Comparison of ENCODE assay signal across 8 mouse cellular contexts in genomic region chr14:50784391-50785250, GRCm38 (mm10). TPM values are rescaled to one million over a fixed set of nuclear protein-coding genes. Genes with fewer than 3 reads are reported as not detected.
DNase-seq lines count a peak whose midpoint lies in the region; ATAC-seq and TF ChIP-seq lines count a peak whose summit lies in the region.

No protein-coding gene starts in this region.

- peak overlapping the region; percentile 58 for H3K4me2 ChIP-seq in forebrain, embryonic 14.5 days (ENCODE audit: low read length)
- peak overlapping the region; percentile 70 for H3K4me2 ChIP-seq in liver, embryonic 13.5 days

- H3K79me2 ChIP-seq in heart, adult 2 months (replicated peaks; ENCODE audit: control insufficient read depth, insufficient read depth, low read length) = peaks cover 6% of the 10 kb centered on the region

- no peak for TF ChIP-seq EP300 in heart, adult 2 months (IDR thresholded peaks at IDR 0.05; ENCODE audit: insufficient read depth, low read depth, low read length)
- TF ChIP-seq EP300 in ES-Bruce4 (IDR thresholded peaks at IDR 0.05; ENCODE audit: insufficient read depth, low read depth, low read length) = no peak

- no peak for DNase-seq in heart, adult 2 months
- DNase-seq in heart, postnatal 14 days = no peak
- peak; percentile 4 for DNase-seq in forebrain, embryonic 14.5 days (ENCODE audit: low spot score)
- DNase-seq in liver, embryonic 13.5 days = no peak
- peak; percentile 16 for DNase-seq in retina, postnatal 7 days (ENCODE audit: low read depth, low spot score)
- DNase-seq in adrenal gland, adult 8-10 months = no peak
- DNase-seq in gastrocnemius, postnatal 10 days = no peak

- H3K9me3 ChIP-seq in ES-Bruce4 (replicated peaks; ENCODE audit: control insufficient read depth, insufficient read depth, low read length, poor library complexity, severe bottlenecking) = no peaks in the 10 kb centered on the region
- no peaks in the 10 kb centered on the region for H3K9me3 ChIP-seq in forebrain, embryonic 14.5 days (replicated peaks; ENCODE audit: control insufficient read depth, low read length)
- H3K9me3 ChIP-seq in liver, embryonic 13.5 days (replicated peaks) = no peaks in the 10 kb centered on the region

- no peak for TF ChIP-seq CTCF in heart, adult 2 months (IDR thresholded peaks at IDR 0.05)
- TF ChIP-seq CTCF in ES-Bruce4 (IDR thresholded peaks at IDR 0.05; ENCODE audit: low read depth, low read length) = no peak

- H3K4me3 ChIP-seq in heart, adult 2 months = peak overlapping the region; percentile 74
- peak overlapping the region; percentile 85 for H3K4me3 ChIP-seq in ES-Bruce4 (ENCODE audit: low read depth, low read length)
- peak overlapping the region; percentile 72 for H3K4me3 ChIP-seq in forebrain, embryonic 14.5 days (ENCODE audit: low read depth, low read length)
- peak overlapping the region; percentile 83 for H3K4me3 ChIP-seq in liver, embryonic 13.5 days (replicated peaks)

- intact Hi-C loops in heart, adult 2 months (cut with DNase I) = loop anchor here (1.0 kb wide), 1 partner anchor 23 kb away; the partner anchor contains the start of genes Ccnb1ip1 and Parp2
- intact Hi-C loops in heart, postnatal 14 days (cut with DNase I) = no loop called here

- H3K4me1 ChIP-seq in heart, adult 2 months (ENCODE audit: control insufficient read depth, insufficient read depth, low read length) = peaks cover 3% of the 10 kb centered on the region
- peaks cover 3% of the 10 kb centered on the region for H3K4me1 ChIP-seq in ES-Bruce4 (ENCODE audit: control insufficient read depth, insufficient read depth, low read length)
- peaks cover 6% of the 10 kb centered on the region; the same call in 1 of the 2 replicates for H3K4me1 ChIP-seq in forebrain, embryonic 14.5 days (ENCODE audit: control insufficient read depth, insufficient read depth, low read length)
- H3K4me1 ChIP-seq in liver, embryonic 13.5 days (replicated peaks) = peaks cover 13% of the 10 kb centered on the region

- TF ChIP-seq POLR2A in heart, adult 2 months (IDR thresholded peaks at IDR 0.05; ENCODE audit: insufficient read depth, low read depth, low read length) = no peak
- TF ChIP-seq POLR2A in ES-Bruce4 (IDR thresholded peaks at IDR 0.05; ENCODE audit: insufficient read depth, low read length) = no peak

- peak overlapping the region; percentile 84 for H3K27ac ChIP-seq in heart, adult 2 months
- H3K27ac ChIP-seq in ES-Bruce4 (ENCODE audit: insufficient read depth, low read length) = no peak overlapping the region
- H3K27ac ChIP-seq in forebrain, embryonic 14.5 days (ENCODE audit: low read depth, low read length) = peak overlapping the region; percentile 84
- peak overlapping the region; percentile 29; the same call in 1 of the 2 replicates for H3K27ac ChIP-seq in liver, embryonic 13.5 days

- 12% methylated on average over 16 of the region's 16 CpGs for WGBS in heart, adult 2 months
- 22% methylated on average over 16 of the region's 16 CpGs for WGBS in forebrain, embryonic 14.5 days
- 15% methylated on average over 16 of the region's 16 CpGs for WGBS in liver, embryonic 13.5 days (ENCODE audit: insufficient replicate concordance)

- peaks cover 6% of the 10 kb centered on the region for H3K36me3 ChIP-seq in heart, adult 2 months (ENCODE audit: control insufficient read depth, insufficient read depth, low read length)
- 0 out of 2 replicates have a peak, but pooled peaks cover 2% of the 10 kb centered on the region for H3K36me3 ChIP-seq in ES-Bruce4 (ENCODE audit: control insufficient read depth, insufficient read depth, low read length, poor library complexity, severe bottlenecking)
- H3K36me3 ChIP-seq in forebrain, embryonic 14.5 days (ENCODE audit: control insufficient read depth, insufficient read depth, low read length) = peaks cover 19% of the 10 kb centered on the region
- peaks cover 10% of the 10 kb centered on the region for H3K36me3 ChIP-seq in liver, embryonic 13.5 days

- no peaks in the 10 kb centered on the region for H3K27me3 ChIP-seq in heart, adult 2 months (ENCODE audit: control insufficient read depth, insufficient read depth, low read length)
- H3K27me3 ChIP-seq in ES-Bruce4 (ENCODE audit: control insufficient read depth, insufficient read depth, low read length, poor library complexity, severe bottlenecking) = no peaks in the 10 kb centered on the region
- H3K27me3 ChIP-seq in forebrain, embryonic 14.5 days (replicated peaks; ENCODE audit: control insufficient read depth, insufficient read depth, low read length) = no peaks in the 10 kb centered on the region
- no peaks in the 10 kb centered on the region for H3K27me3 ChIP-seq in liver, embryonic 13.5 days

- ATAC-seq in forebrain, embryonic 14.5 days = no peak
- peak; percentile 55; the same call in 1 of the 2 replicates for ATAC-seq in liver, embryonic 13.5 days (ENCODE audit: low read depth)

- peak overlapping the region; percentile 88 for H3K9ac ChIP-seq in heart, adult 2 months (ENCODE audit: low read depth, low read length)
- H3K9ac ChIP-seq in ES-Bruce4 (ENCODE audit: low read depth, poor library complexity, severe bottlenecking) = peak overlapping the region; percentile 82
- H3K9ac ChIP-seq in forebrain, embryonic 14.5 days (ENCODE audit: low read length) = peak overlapping the region; percentile 82
- H3K9ac ChIP-seq in liver, embryonic 13.5 days = peak overlapping the region; percentile 77

RNA-seq across cellular contexts. Expression of gene Ttc5, which starts 0.7 kb away (rescaled TPM):
- total RNA-seq in heart, adult 2 months (2021) = 10 to 100 TPM; 13.2 to 13.9 TPM
- 13.3 and 18.4 TPM in 2 replicates for polyA plus RNA-seq in heart, adult 2 months (2012; rRNA removed)
- 10 to 100 TPM; 18.1 to 24.3 TPM for total RNA-seq in heart, postnatal 14 days (2021)
- 44.7 and 48.1 TPM in 2 replicates for polyA plus RNA-seq in ES-Bruce4 (2011; ENCODE audit: insufficient read depth, insufficient read length, low read depth, missing spikeins)
- polyA plus RNA-seq in forebrain, embryonic 14.5 days (2014; fragmentation: Nextera tagmentation; extraction: Ambion mirVana) = 152 and 161 TPM in 2 replicates
- 21.5 and 22.3 TPM in 2 replicates for polyA plus RNA-seq in liver, embryonic 13.5 days (2015; fragmentation: Nextera tagmentation; extraction: Ambion mirVana)
- 10 to 100 TPM; 40.9 to 57.7 (median 53.5) TPM for total RNA-seq in adrenal gland, adult 8-10 months (2022)
- total RNA-seq in gastrocnemius, postnatal 10 days (2021) = 10 to 100 TPM; 16.3 to 20.2 TPM

RNA-seq across cellular contexts. Expression of gene Ccnb1ip1, which starts 22.9 kb away (rescaled TPM):
- total RNA-seq in heart, adult 2 months (2021) = not detected
- not detected in 2 replicates for polyA plus RNA-seq in heart, adult 2 months (2012; rRNA removed)
- total RNA-seq in heart, postnatal 14 days (2021) = not detected
- polyA plus RNA-seq in ES-Bruce4 (2011; ENCODE audit: insufficient read depth, insufficient read length, low read depth, missing spikeins) = 0.44 TPM in 1 of 2 replicates, not detected in the other
- polyA plus RNA-seq in forebrain, embryonic 14.5 days (2014; fragmentation: Nextera tagmentation; extraction: Ambion mirVana) = 0.11 TPM in 1 of 2 replicates, not detected in the other
- not detected in 2 replicates for polyA plus RNA-seq in liver, embryonic 13.5 days (2015; fragmentation: Nextera tagmentation; extraction: Ambion mirVana)
- 1 to 10 TPM in 1 of 4 experiments, under 1 TPM in 1, not detected in 2; 0.58 to 1.8 TPM for total RNA-seq in adrenal gland, adult 8-10 months (2022)
- total RNA-seq in gastrocnemius, postnatal 10 days (2021) = not detected

RNA-seq across cellular contexts. Expression of gene Parp2, which starts 23.0 kb away (rescaled TPM):
- total RNA-seq in heart, adult 2 months (2021) = 10 to 100 TPM; 14.7 to 15.6 TPM
- 12.5 and 23.2 TPM in 2 replicates for polyA plus RNA-seq in heart, adult 2 months (2012; rRNA removed)
- total RNA-seq in heart, postnatal 14 days (2021) = 10 to 100 TPM; 13.3 to 14.1 TPM
- polyA plus RNA-seq in ES-Bruce4 (2011; ENCODE audit: insufficient read depth, insufficient read length, low read depth, missing spikeins) = 86.5 and 91.5 TPM in 2 replicates
- polyA plus RNA-seq in forebrain, embryonic 14.5 days (2014; fragmentation: Nextera tagmentation; extraction: Ambion mirVana) = 58.7 and 60.9 TPM in 2 replicates
- 39.5 and 43.8 TPM in 2 replicates for polyA plus RNA-seq in liver, embryonic 13.5 days (2015; fragmentation: Nextera tagmentation; extraction: Ambion mirVana)
- total RNA-seq in adrenal gland, adult 8-10 months (2022) = 10 to 100 TPM; 24.2 to 40.7 (median 31.3) TPM
- total RNA-seq in gastrocnemius, postnatal 10 days (2021) = 10 to 100 TPM; 14.0 to 20.2 TPM

RNA-seq across cellular contexts. Expression of gene Olfr749, which starts 39.7 kb away (rescaled TPM):
- total RNA-seq in heart, adult 2 months (2021) = not detected
- polyA plus RNA-seq in heart, adult 2 months (2012; rRNA removed) = not detected in 2 replicates
- not detected for total RNA-seq in heart, postnatal 14 days (2021)
- not detected in 2 replicates for polyA plus RNA-seq in ES-Bruce4 (2011; ENCODE audit: insufficient read depth, insufficient read length, low read depth, missing spikeins)
- not detected in 2 replicates for polyA plus RNA-seq in forebrain, embryonic 14.5 days (2014; fragmentation: Nextera tagmentation; extraction: Ambion mirVana)
- polyA plus RNA-seq in liver, embryonic 13.5 days (2015; fragmentation: Nextera tagmentation; extraction: Ambion mirVana) = not detected in 2 replicates
- total RNA-seq in adrenal gland, adult 8-10 months (2022) = not detected
- not detected for total RNA-seq in gastrocnemius, postnatal 10 days (2021)

Comparison
In these comparisons a context has a peak if more than half of its experiments do, and no peak if none do; other contexts are left out.
1. DNase-seq: peak in forebrain, embryonic 14.5 days (single experiment) and retina, postnatal 7 days (single experiment); none in heart, adult 2 months (0 of 2), heart, postnatal 14 days (0 of 2), liver, embryonic 13.5 days (single experiment), adrenal gland, adult 8-10 months (single experiment) and gastrocnemius, postnatal 10 days (single experiment).
2. Peak in every context shown above with its lines, with median percentiles within 50 percentile points of each other: H3K4me3 ChIP-seq and H3K9ac ChIP-seq.